Mouse (Mus musculus) intestine, embryonic 15.5 days (tissue): ENCODE data around the gene Plcl2. TPM values are rescaled to one million over a fixed set of nuclear protein-coding genes. Genes with fewer than 3 reads are reported as not detected.
"Not testable (repeated sequence)": the region's sequence is repeated elsewhere in the genome, so short reads cannot be mapped to it uniquely, and the experiment has no call there.

Experiments used
- ATAC-seq: fragments of 200-750 bp; cut with Nextera tagmentation; 2 replicates; pipeline ENCODE4 v1.8.0; 2017; ENCODE audit warnings: moderate TSS enrichment, moderate library complexity
- H3K27ac ChIP-seq: fragments of 300-500 bp; sonication (generic); 2 replicates; pipeline ENCODE4 v1.5.1; 2015; ENCODE audit warnings: mild to moderate bottlenecking, inconsistent platforms
- H3K27me3 ChIP-seq: fragments of 300-500 bp; sonication (generic); replicated peaks from 2 replicates; pipeline ENCODE4 v1.6.1; 2015; ENCODE audit warnings: inconsistent platforms
- H3K36me3 ChIP-seq: fragments of 300-500 bp; sonication (generic); 2 replicates; pipeline ENCODE4 v1.6.1; 2015; ENCODE audit warnings: inconsistent platforms
- H3K4me1 ChIP-seq: fragments of 300-500 bp; sonication (generic); replicated peaks from 2 replicates; pipeline ENCODE4 v1.6.1; 2015; ENCODE audit warnings: inconsistent platforms
- H3K4me2 ChIP-seq: fragments of 300-500 bp; sonication (generic); replicated peaks from 2 replicates; pipeline ENCODE4 v1.6.1; 2015; ENCODE audit warnings: mild to moderate bottlenecking, inconsistent platforms
- H3K4me3 ChIP-seq: fragments of 300-500 bp; sonication (generic); replicated peaks from 2 replicates; pipeline ENCODE4 v1.5.1; 2015; ENCODE audit warnings: inconsistent platforms
- H3K9ac ChIP-seq: fragments of 300-500 bp; sonication (generic); 2 replicates; pipeline ENCODE4 v1.6.1; 2015; ENCODE audit warnings: inconsistent platforms
- H3K9me3 ChIP-seq: fragments of 300-500 bp; sonication (generic); 2 replicates; pipeline ENCODE4 v1.6.1; 2016; ENCODE audit warnings: inconsistent platforms
- WGBS: fragments of 180-500 bp; shearing (Covaris S2); methylation state at CpG from one replicate; pipeline ENCODE4 v1.1.7; 2015; 5-methylcytosine and 5-hydroxymethylcytosine counted together
- polyA plus RNA-seq: library from polyadenylated mRNA; unstranded; fragments of >200 nt; fragmentation: Nextera tagmentation; extraction: Ambion mirVana; gene quantifications from 2 replicates; pipeline ENCODE4 v1.2.1, GENCODE M21; 2015

The Plcl2 gene
- polyA plus RNA-seq, 1 experiment from 2014 or later: 4.7 TPM

GRCm38 (mm10) chr17:50606890-50607289, 97.7 kb downstream of the Plcl2 start:
- Histone ChIP-seq H3K4me2 (no peak overlapping the region), H3K36me3 (no peaks in the 10 kb centered on the region), H3K27ac (0 out of 2 replicates have a peak overlapping the region, but pooled peaks have one; percentile 20), H3K9me3 (no peaks in the 10 kb centered on the region), H3K4me3 (no peak overlapping the region), H3K27me3 (no peaks in the 10 kb centered on the region), H3K9ac (no peak overlapping the region), H3K4me1 (no peaks in the 10 kb centered on the region)
- 75% methylated on average over 2 of the region's 2 CpGs for WGBS
- ATAC-seq: peak; percentile 93

GRCm38 (mm10) chr17:50609908-50610307, 100.7 kb downstream of the Plcl2 start:
- no peak overlapping the region for H3K4me2 ChIP-seq
- H3K4me1 ChIP-seq: no peaks in the 10 kb centered on the region
- no peak for ATAC-seq
- no peak overlapping the region for H3K27ac ChIP-seq
- H3K36me3 ChIP-seq: no peaks in the 10 kb centered on the region
- 89% methylated on average over 4 of the region's 4 CpGs for WGBS
- no peaks in the 10 kb centered on the region for H3K9me3 ChIP-seq
- H3K27me3 ChIP-seq: no peaks in the 10 kb centered on the region
- no peak overlapping the region for H3K9ac ChIP-seq
- H3K4me3 ChIP-seq: no peak overlapping the region

GRCm38 (mm10) chr17:50620794-50621537, 111.8 kb downstream of the Plcl2 start:
- no peak for ATAC-seq
- WGBS: 84% methylated on average over 7 of the region's 7 CpGs
- H3K27ac ChIP-seq: no peak overlapping the region
- H3K4me1 ChIP-seq: no peaks in the 10 kb centered on the region
- no peaks in the 10 kb centered on the region for H3K9me3 ChIP-seq
- no peak overlapping the region for H3K9ac ChIP-seq
- H3K4me3 ChIP-seq: no peak overlapping the region
- no peak overlapping the region for H3K4me2 ChIP-seq
- H3K27me3 ChIP-seq: no peaks in the 10 kb centered on the region
- no peaks in the 10 kb centered on the region for H3K36me3 ChIP-seq

- no peak overlapping the region for H3K4me2 ChIP-seq
- H3K36me3 ChIP-seq: no peaks in the 10 kb centered on the region
- no peaks in the 10 kb centered on the region for H3K27me3 ChIP-seq
- no peak overlapping the region for H3K4me3 ChIP-seq
- WGBS: 75% methylated on average over 3 of the region's 3 CpGs
- ATAC-seq: no peak
- H3K9me3 ChIP-seq: no peaks in the 10 kb centered on the region
- no peaks in the 10 kb centered on the region for H3K4me1 ChIP-seq
- no peak overlapping the region for H3K9ac ChIP-seq
- no peak overlapping the region for H3K27ac ChIP-seq
Observed at GRCm38 (mm10) chr17:50621996-50622395, 112.8 kb downstream of the Plcl2 start.

GRCm38 (mm10) chr17:50625584-50625983, 116.4 kb downstream of the Plcl2 start:
- no peak overlapping the region for H3K4me2 ChIP-seq
- WGBS: 90% methylated on average over 4 of the region's 4 CpGs
- H3K9ac ChIP-seq: no peak overlapping the region
- no peaks in the 10 kb centered on the region for H3K9me3 ChIP-seq
- H3K27ac ChIP-seq: no peak overlapping the region
- H3K4me3 ChIP-seq: no peak overlapping the region
- no peaks in the 10 kb centered on the region for H3K27me3 ChIP-seq
- H3K36me3 ChIP-seq: no peaks in the 10 kb centered on the region
- no peak for ATAC-seq
- H3K4me1 ChIP-seq: no peaks in the 10 kb centered on the region

- 89% methylated on average over 3 of the region's 3 CpGs for WGBS
- no peaks in the 10 kb centered on the region for H3K36me3 ChIP-seq
- no peak overlapping the region for H3K27ac ChIP-seq
- H3K4me2 ChIP-seq: no peak overlapping the region
- H3K9ac ChIP-seq: no peak overlapping the region
- peak; percentile 36; the same call in 1 of the 2 replicates for ATAC-seq
- no peaks in the 10 kb centered on the region for H3K27me3 ChIP-seq
- no peaks in the 10 kb centered on the region for H3K4me1 ChIP-seq
- H3K4me3 ChIP-seq: no peak overlapping the region
- H3K9me3 ChIP-seq: no peaks in the 10 kb centered on the region
Observed at GRCm38 (mm10) chr17:50627658-50628057, 118.5 kb downstream of the Plcl2 start.

- H3K9me3 ChIP-seq: no peaks in the 10 kb centered on the region
- no peaks in the 10 kb centered on the region for H3K27me3 ChIP-seq
- no peak for ATAC-seq
- H3K27ac ChIP-seq: no peak overlapping the region
- no peak overlapping the region for H3K9ac ChIP-seq
- H3K4me1 ChIP-seq: no peaks in the 10 kb centered on the region
- H3K4me2 ChIP-seq: no peak overlapping the region
- H3K36me3 ChIP-seq: no peaks in the 10 kb centered on the region
- H3K4me3 ChIP-seq: no peak overlapping the region
Observed at GRCm38 (mm10) chr17:50628716-50629115, 119.5 kb downstream of the Plcl2 start.

- not testable (repeated sequence) for H3K4me2 ChIP-seq, ATAC-seq, H3K9ac ChIP-seq, H3K9me3 ChIP-seq, H3K36me3 ChIP-seq, H3K4me1 ChIP-seq, H3K4me3 ChIP-seq, H3K27me3 ChIP-seq, H3K27ac ChIP-seq
Observed at GRCm38 (mm10) chr17:50630992-50631391, 121.8 kb downstream of the Plcl2 start.

GRCm38 (mm10) chr17:50634008-50634871, 125.0 kb downstream of the Plcl2 start:
- WGBS: 59% methylated on average over 7 of the region's 7 CpGs
- no peak overlapping the region for H3K4me2 ChIP-seq
- no peaks in the 10 kb centered on the region for H3K9me3 ChIP-seq
- ATAC-seq: peak; percentile 88
- H3K9ac ChIP-seq: no peak overlapping the region
- peaks cover 10% of the 10 kb centered on the region for H3K4me1 ChIP-seq
- H3K4me3 ChIP-seq: no peak overlapping the region
- no peaks in the 10 kb centered on the region for H3K27me3 ChIP-seq
- H3K27ac ChIP-seq: 0 out of 2 replicates have a peak overlapping the region, but pooled peaks have one; percentile 45
- H3K36me3 ChIP-seq: no peaks in the 10 kb centered on the region

GRCm38 (mm10) chr17:50635961-50636585, 126.9 kb downstream of the Plcl2 start:
- 61% methylated on average over 8 of the region's 8 CpGs for WGBS
- H3K4me3 ChIP-seq: no peak overlapping the region
- no peak overlapping the region for H3K9ac ChIP-seq
- H3K4me2 ChIP-seq: no peak overlapping the region
- H3K9me3 ChIP-seq: no peaks in the 10 kb centered on the region
- peaks cover 10% of the 10 kb centered on the region for H3K4me1 ChIP-seq
- no peak overlapping the region for H3K27ac ChIP-seq
- H3K27me3 ChIP-seq: no peaks in the 10 kb centered on the region
- H3K36me3 ChIP-seq: no peaks in the 10 kb centered on the region
- ATAC-seq: peak; percentile 64

GRCm38 (mm10) chr17:50638791-50639190, 129.6 kb downstream of the Plcl2 start:
- H3K4me1 ChIP-seq: peaks cover 12% of the 10 kb centered on the region
- no peak for ATAC-seq
- no peaks in the 10 kb centered on the region for H3K27me3 ChIP-seq
- H3K27ac ChIP-seq: no peak overlapping the region
- no peaks in the 10 kb centered on the region for H3K36me3 ChIP-seq
- H3K9me3 ChIP-seq: no peaks in the 10 kb centered on the region
- H3K4me3 ChIP-seq: no peak overlapping the region
- H3K9ac ChIP-seq: no peak overlapping the region
- H3K4me2 ChIP-seq: no peak overlapping the region
- WGBS: 79% methylated on average over 3 of the region's 3 CpGs

GRCm38 (mm10) chr17:50641076-50641610, 131.9 kb downstream of the Plcl2 start:
- ATAC-seq: no peak
- no peaks in the 10 kb centered on the region for H3K9me3 ChIP-seq
- H3K9ac ChIP-seq: no peak overlapping the region
- H3K27ac ChIP-seq: no peak overlapping the region
- no peaks in the 10 kb centered on the region for H3K36me3 ChIP-seq
- 0 out of 2 replicates have a peak, but pooled peaks cover 2% of the 10 kb centered on the region for H3K4me1 ChIP-seq
- WGBS: 92% methylated on average over 2 of the region's 2 CpGs
- H3K4me3 ChIP-seq: no peak overlapping the region
- no peaks in the 10 kb centered on the region for H3K27me3 ChIP-seq
- no peak overlapping the region for H3K4me2 ChIP-seq
